Mouse (Mus musculus): ENCODE results near the gene Trp53inp2. TPM values are rescaled to one million over a fixed set of nuclear protein-coding genes. Genes with fewer than 3 reads are reported as not detected.

Trp53inp2 gene
- polyA plus RNA-seq (2012; rRNA removed), result 203 and 214 TPM in 2 replicates

DNA sequence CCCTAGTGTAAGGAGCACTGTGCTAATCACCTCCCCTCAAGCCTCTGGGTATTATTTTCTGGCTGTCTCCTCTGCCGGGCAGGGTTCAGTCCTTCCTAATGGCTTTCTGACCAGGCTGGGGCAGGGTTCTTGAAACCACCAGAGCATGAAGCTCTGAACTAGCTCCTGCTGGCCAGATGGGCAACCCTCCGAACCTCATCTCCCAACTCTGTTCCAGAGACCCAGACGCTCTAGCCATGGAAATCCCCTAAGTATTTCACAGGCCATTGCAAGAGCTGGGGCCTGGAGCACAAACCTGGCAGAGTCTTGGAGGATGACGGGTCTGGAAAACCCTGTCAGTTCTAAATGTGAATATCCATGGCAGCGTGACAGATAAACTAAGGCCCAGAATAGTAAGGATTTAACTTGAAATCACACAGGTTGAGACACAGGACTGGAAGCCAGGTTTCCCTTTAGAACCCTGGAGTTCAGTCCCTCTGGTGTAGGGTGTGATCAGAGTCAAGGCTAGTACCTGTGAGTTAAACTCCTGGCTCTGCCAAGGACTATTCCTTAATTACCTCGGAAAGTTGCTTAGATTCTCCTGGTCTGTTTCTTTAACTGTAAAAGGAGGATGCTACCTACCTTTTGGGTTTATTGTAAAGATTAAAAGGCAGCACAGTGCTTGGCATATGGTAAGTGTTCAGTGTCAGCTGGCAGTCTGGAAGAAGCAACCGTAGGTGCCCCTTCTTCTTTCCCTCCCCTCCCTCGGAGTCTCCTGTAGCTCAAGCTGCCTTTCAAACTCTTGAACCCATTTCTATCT is at the start of gene Trp53inp2:
TSS of gene Trp53inp2 (plus strand) at position 799 of the 799 bp plus-strand sequence.

DNA sequence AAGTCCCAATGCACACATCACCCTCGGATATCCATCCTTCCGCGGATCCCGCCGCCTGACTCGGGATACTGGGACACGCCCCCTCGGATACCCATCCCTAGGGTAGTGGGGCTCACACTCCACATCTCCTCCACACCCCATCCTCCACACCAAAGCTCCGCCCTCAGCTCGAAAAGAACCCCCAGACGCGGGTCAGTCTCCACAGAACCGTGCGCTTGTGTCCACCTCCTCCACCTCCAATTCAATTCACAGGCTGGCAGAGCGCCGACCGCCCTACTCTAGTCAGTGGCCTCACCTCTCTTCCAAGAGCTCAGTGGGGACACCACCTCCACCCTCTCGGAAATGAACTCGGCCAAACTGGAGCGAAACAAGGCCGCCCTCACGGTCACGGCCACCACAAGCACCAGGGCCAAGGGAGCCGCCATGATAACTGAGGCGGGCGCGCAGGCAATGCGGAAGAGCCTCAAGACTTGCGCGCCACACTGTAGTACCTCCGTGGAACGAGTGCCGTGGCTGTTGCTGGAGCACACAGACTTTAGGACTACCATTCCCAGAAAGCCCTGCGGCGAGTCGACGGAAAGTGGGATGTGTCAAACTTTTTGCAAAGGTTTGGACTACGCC is 23.8 kb upstream of the Trp53inp2 start, which contains the start of gene Pigu:
TSS of gene Pigu (minus strand) at position 460 of the 621 bp plus-strand sequence.

Other genes starting within 250 kb of the Trp53inp2 start
- gene Itch, start 247.6 kb upstream of the Trp53inp2 start, polyA plus RNA-seq (2012; rRNA removed), result 4.2 and 5.3 TPM in 2 replicates
- gene Dynlrb1, start 144.5 kb upstream of the Trp53inp2 start, polyA plus RNA-seq (2012; rRNA removed), result 153 and 203 TPM in 2 replicates
- gene Map1lc3a, start 104.8 kb upstream of the Trp53inp2 start, polyA plus RNA-seq (2012; rRNA removed), result 615 and 845 TPM in 2 replicates
- gene Pigu, start 23.6 kb upstream of the Trp53inp2 start, polyA plus RNA-seq (2012; rRNA removed), result 50.9 and 53.8 TPM in 2 replicates
- gene Ncoa6, start 92.8 kb downstream of the Trp53inp2 start, polyA plus RNA-seq (2012; rRNA removed), result 54.7 and 58.5 TPM in 2 replicates
- 29.9 and 32.3 TPM in 2 replicates for gene Acss2, start 136.9 kb downstream of the Trp53inp2 start, polyA plus RNA-seq (2012; rRNA removed)
- gene Ggt7, start 137.2 kb downstream of the Trp53inp2 start, polyA plus RNA-seq (2012; rRNA removed), result 22.8 and 26.3 TPM in 2 replicates
- 22.9 and 32.6 TPM in 2 replicates for gene Gss, start 211.8 kb downstream of the Trp53inp2 start, polyA plus RNA-seq (2012; rRNA removed)
- 0.53 and 0.97 TPM in 2 replicates for gene Myh7b, start 230.2 kb downstream of the Trp53inp2 start, polyA plus RNA-seq (2012; rRNA removed)